Mouse (Mus musculus): ENCODE results near the gene Tmco5b.

The Tmco5b gene

GRCm38 (mm10) chr2:113285432-113285831 is at the start of gene Tmco5b:
TSS of gene Tmco5b (plus strand) at chr2:113285732.
- 88% methylated on average over 2 of the region's 2 CpGs for WGBS

- 86% methylated on average over 1 of the region's 1 CpGs for WGBS
Measured at GRCm38 (mm10) chr2:113236993-113237392, 48.5 kb upstream of the Tmco5b start.

GRCm38 (mm10) chr2:113238871-113239270 is 46.7 kb upstream of the Tmco5b start:
- 68% methylated on average over 5 of the region's 5 CpGs for WGBS

- WGBS: 24% methylated on average over 18 of the region's 18 CpGs
Measured at GRCm38 (mm10) chr2:113302349-113303239, 17.1 kb downstream of the Tmco5b start.

GRCm38 (mm10) chr2:113303240-113303538 is 17.7 kb downstream of the Tmco5b start:
- 64% methylated on average over 4 of the region's 4 CpGs for WGBS

- WGBS: 2% methylated on average over 4 of the region's 4 CpGs
Measured at GRCm38 (mm10) chr2:113305339-113305738, 19.8 kb downstream of the Tmco5b start.

- 87% methylated on average over 3 of the region's 3 CpGs for WGBS
Measured at GRCm38 (mm10) chr2:113311211-113311610, 25.7 kb downstream of the Tmco5b start.

- WGBS: 34% methylated on average over 7 of the region's 7 CpGs
Measured at GRCm38 (mm10) chr2:113323016-113323415, 37.5 kb downstream of the Tmco5b start.

- WGBS: 66% methylated on average over 9 of the region's 9 CpGs
Measured at GRCm38 (mm10) chr2:113333799-113334541, 48.4 kb downstream of the Tmco5b start.

GRCm38 (mm10) chr2:113335561-113336294 is 50.2 kb downstream of the Tmco5b start:
- 53% methylated on average over 3 of the region's 3 CpGs for WGBS

- 91% methylated on average over 2 of the region's 2 CpGs for WGBS
Measured at GRCm38 (mm10) chr2:113344536-113344935, 59.0 kb downstream of the Tmco5b start.
